Mouse (Mus musculus): ENCODE results near the gene Mc3r.

Gene Mc3r

GRCm38 (mm10) chr2:172256418-172256817 lies 8.1 kb downstream of the Mc3r start:
- DNase-seq (ENCODE audit: low spot score): peak; percentile 55

GRCm38 (mm10) chr2:172256956-172257355 lies 8.7 kb downstream of the Mc3r start:
- DNase-seq (ENCODE audit: low spot score): peak; percentile 42

- no peak for DNase-seq (ENCODE audit: low spot score)
These were observed 9.3 kb downstream of the Mc3r start for GRCm38 (mm10) chr2:172257471-172258065.

GRCm38 (mm10) chr2:172260064-172260463 lies 11.8 kb downstream of the Mc3r start:
- no peak for DNase-seq (ENCODE audit: low spot score)

DNA sequence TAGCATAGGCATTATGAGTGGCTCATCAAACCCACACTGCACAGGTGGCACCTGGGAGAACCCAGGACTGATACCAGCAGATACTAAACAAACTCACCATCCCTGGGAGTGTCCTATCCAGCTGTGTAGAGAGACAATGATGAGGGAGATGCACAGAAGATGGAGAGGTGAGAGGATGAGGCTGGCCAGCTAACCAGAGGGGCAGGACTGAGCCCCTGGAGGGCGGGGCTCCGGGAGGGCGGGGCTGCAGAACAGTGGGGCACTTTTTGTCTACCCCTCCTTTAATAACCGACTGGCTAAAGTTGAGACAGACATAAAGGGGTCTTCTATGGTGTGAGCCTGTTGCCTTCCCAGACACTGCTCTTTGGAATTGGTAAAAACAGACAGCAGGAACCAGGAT lies 13.1 kb downstream of the Mc3r start:
- no peak for DNase-seq (ENCODE audit: low spot score)

DNA sequence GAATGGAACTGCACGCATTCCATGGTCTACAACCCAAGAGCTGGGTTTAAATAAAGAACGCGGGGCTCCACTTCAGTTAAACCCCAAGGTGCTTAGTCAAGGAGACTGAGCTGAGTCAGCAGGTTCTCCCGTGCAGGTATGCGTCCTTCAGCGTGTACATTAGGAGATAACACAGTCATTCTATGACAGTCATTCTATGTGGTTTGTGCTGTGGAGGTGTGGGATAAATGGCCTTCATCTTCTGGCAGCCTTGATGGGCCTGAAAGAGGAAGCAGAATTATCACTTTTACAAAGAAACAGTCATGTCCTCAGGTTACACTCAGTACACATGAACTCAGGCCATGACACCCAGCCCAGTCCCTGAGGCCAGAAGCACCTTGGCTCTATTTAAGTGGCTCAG lies 14.9 kb downstream of the Mc3r start:
- no peak for DNase-seq (ENCODE audit: low spot score)

DNA sequence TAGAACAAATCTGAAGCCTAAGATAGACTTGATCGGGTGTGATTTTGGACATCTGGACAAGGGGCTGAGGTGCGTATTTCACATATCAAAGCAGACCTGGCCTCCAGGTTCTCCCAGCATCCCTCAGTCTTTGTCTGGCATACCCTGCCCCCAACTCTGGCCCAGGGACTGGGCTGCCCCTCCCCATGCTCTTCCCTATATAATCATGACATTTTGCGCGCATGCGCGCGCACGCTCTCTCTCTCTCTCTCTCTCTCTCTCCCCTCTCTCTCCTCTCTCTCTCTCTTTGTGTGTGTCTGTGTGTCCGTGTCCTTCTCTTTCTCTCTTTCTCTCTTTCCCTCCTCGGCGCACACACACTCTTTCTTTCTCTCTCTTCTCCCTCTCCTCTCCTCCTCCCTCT lies 21.6 kb downstream of the Mc3r start:
- DNase-seq (ENCODE audit: low spot score): no peak

GRCm38 (mm10) chr2:172270485-172270944 lies 22.2 kb downstream of the Mc3r start:
- no peak for DNase-seq (ENCODE audit: low spot score)

- no peak for DNase-seq (ENCODE audit: low spot score)
These were observed 22.8 kb downstream of the Mc3r start for GRCm38 (mm10) chr2:172270974-172271697.

DNA sequence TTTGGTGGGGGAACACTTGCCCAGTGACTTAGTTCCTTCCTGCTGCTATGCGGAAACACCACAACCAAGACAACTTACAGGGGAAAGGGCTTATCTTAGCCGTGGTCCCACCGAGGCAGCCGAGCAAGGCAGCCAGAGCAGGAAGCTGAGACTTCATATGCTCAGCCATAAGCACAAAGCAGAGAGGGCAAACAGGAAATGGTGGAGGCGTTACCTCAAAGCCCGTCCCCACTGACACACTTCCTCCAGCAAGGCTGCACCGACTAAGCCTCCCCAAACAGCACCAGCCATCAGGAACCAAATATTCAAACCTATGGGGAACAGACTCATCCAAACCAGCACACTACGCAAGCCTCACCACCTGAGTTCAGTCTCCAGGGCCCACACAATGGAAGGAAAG lies 26.4 kb downstream of the Mc3r start:
- DNase-seq (ENCODE audit: low spot score): no peak

GRCm38 (mm10) chr2:172276155-172276554 lies 27.9 kb downstream of the Mc3r start:
- DNase-seq (ENCODE audit: low spot score): peak; percentile 66

DNA sequence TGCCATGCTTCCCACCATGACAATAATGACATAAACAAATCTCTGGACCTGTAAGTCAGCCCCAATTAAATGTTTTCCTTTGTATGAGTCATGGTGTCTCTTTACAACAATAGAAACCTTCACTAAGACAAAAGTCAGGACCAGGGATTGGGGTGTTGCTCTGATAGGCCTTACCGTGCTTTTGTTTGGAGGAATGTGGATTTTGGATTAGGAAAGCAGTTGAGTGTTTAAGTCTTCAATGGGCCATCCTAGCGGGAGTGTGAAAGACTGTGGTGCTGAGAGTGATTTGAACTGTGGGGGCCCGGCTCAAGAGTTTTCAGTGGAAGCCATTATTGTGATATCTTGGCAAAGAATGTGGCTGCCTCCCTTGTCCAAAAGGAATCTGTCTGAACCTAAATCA lies 30.7 kb downstream of the Mc3r start:
- DNase-seq (ENCODE audit: low spot score): no peak

DNA sequence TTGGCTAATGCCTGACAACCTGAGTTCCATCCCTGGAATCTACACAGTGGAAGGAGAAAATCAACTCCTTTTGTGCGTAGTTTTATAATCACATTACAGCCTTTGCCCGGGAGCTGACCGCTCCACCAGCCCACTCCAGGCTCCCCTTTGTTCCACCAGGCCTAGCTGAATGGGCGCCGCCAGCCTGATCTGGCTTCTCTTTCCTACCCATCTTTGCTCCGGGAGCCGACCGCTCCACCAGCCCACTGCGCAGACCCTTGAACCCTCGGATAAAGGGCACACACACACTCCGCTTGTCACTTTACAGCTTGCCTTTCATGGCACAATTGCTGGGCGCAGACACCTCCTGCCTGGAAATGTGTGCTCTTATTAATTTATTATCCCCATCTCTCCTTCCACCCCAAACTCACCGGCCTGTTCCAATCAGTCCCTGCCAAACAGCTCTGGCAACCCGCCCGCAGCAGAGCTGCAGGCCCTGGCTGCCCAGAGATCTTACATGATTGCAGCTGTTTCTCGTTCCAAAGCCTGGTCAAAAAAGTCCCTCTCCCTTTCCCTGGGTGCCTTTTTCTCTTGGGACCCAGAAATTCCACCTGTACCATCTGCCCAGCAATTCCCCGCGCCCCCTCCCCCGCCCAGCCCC lies 33.9 kb downstream of the Mc3r start:
- peak; percentile 83 for DNase-seq (ENCODE audit: low spot score)

- no peak for DNase-seq (ENCODE audit: low spot score)
These were observed 39.4 kb downstream of the Mc3r start for GRCm38 (mm10) chr2:172287715-172288114.

DNA sequence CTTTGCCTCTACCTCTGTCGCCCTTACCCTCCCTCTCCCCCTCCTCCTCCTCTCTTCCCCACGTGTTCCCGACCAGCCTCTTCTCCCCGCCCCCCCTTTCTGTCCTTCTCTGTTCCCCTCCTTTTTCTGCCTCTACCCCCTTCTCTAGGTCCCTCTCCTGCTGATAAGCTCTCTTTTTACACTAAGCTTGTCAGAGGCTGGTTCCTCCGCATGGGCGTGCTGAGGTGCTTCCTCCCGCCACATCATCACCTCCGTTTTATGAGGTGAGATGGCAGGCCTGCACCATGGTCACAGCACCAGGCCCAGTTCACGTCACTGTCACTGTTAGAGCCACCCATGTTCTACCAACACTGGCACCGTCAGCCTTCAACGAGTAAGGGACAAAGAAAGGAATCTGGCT lies 40.7 kb downstream of the Mc3r start:
- DNase-seq (ENCODE audit: low spot score): peak; percentile 6

DNA sequence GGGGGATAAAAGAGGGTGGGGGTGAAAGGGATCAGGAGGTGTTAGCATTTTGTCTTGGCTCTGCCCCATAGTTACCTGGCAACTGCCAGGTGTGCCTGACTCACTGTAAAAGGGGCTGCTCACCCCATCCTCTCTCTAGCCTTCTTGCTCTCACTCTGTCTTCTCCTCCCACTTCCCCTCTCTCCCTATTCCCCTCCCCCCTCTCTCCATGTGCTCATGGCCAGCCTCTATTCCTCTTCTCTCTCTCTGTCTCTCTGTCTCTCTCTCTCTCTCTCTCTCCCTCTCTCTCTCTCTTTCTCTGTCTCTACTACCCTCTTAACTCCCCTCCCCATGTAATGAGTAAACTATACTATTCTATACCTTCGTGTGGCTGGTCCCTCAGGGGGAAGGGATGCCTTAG lies 41.3 kb downstream of the Mc3r start:
- no peak for DNase-seq (ENCODE audit: low spot score)

DNA sequence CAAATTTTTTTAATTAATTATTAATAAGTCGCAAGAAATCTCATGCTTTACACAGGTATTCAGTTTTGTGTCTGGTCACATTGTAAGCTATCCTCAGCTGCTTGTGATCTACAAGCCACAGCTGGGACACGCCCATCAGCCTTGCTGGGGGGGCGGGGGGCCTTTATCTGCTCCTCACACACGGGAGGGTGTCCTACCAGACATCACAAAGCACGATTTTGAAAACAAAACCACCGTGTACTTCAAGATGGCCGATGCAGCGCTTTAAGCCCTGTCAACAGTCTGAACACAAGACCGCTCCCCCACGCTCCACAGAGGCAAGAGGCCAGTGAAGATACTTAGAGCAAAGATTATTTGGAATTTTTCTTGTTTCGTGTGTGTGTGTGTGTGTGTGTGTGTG lies 42.2 kb downstream of the Mc3r start:
- no peak for DNase-seq (ENCODE audit: low spot score)

DNA sequence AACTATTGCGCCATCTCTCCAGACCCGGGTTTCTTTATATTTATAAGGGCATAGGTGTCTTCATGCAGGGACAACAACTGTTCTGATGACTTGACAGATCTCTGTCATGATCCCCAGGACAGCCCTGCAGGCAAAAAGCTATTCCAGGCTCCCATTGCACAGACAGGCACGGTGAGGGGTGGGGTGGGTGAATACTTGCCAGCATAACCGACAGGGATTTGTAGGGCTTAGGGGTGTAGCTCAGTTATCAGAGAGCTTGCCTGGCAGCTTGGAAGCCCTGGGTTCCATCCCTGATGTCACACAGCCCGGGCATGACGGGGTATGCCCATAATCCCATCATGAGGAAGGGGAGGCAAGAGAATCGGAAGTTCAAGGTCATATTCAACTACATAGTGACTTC lies 42.7 kb downstream of the Mc3r start:
- DNase-seq (ENCODE audit: low spot score): no peak

DNA sequence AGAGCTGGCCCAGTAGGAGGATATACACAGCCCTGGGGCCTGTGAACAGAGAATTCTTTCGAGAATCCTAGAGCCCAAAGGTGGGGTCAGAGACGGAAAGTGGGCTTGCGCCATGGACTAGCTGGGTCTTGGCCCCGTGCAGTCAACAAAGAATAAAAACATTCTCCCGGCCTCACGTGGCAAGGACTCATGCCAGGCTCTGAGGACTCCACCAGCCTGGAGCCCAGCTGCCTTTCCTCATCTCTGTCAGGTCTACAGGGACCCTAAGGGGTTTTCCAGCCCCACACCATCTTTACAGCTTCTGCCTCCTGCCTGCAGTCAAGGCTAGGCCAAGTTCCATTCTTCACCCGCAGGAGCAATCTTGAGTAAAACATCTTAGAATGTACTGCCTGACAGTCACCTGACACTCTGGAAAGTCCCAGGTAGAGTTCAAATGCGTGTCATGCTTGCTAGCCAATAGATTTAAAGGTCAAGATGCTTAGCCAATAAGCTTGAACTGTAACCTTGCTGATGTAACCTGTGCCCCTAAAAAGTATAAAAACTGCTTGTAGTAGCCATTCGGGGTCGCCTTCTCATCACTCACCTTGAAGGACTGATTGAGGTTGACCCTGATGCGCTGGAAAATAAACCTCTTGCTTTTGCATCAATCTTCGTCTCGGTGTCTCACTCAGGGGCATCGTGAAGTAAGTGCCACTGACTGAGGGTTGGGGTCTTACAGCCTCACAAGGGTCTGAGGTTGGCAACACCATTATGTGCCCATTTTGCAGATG lies 43.6 kb downstream of the Mc3r start:
- no peak for DNase-seq (ENCODE audit: low spot score)

- DNase-seq (ENCODE audit: low spot score): no peak
These were observed 44.5 kb downstream of the Mc3r start for GRCm38 (mm10) chr2:172292525-172293405.

- DNase-seq (ENCODE audit: low spot score): no peak
These were observed 49.8 kb downstream of the Mc3r start for GRCm38 (mm10) chr2:172298083-172298482.

- no peak for DNase-seq (ENCODE audit: low spot score)
These were observed 50.2 kb downstream of the Mc3r start for GRCm38 (mm10) chr2:172298542-172298941.

Measured in MN1 (cell line).